Mouse (Mus musculus) stomach, embryonic 15.5 days (tissue): ENCODE data around the gene Ms4a10. TPM values are rescaled to one million over a fixed set of nuclear protein-coding genes. Genes with fewer than 3 reads are reported as not detected.

Experiments used
- ATAC-seq: fragments of 200-750 bp; cut with Nextera tagmentation; 2 replicates; pipeline ENCODE4 v1.8.0; 2017; ENCODE audit warnings: low read depth, moderate number of reproducible peaks, moderate TSS enrichment; ENCODE audit not compliant: insufficient read depth, low FRiP score
- H3K27ac ChIP-seq: fragments of 300-500 bp; sonication (generic); 2 replicates; pipeline ENCODE4 v1.5.1; 2015; ENCODE audit warnings: mild to moderate bottlenecking, inconsistent platforms
- H3K27me3 ChIP-seq: fragments of 300-500 bp; sonication (generic); replicated peaks from 2 replicates; pipeline ENCODE4 v1.6.1; 2015; ENCODE audit warnings: inconsistent platforms
- H3K36me3 ChIP-seq: fragments of 300-500 bp; sonication (generic); 2 replicates; pipeline ENCODE4 v1.6.1; 2015; ENCODE audit warnings: inconsistent platforms
- H3K4me1 ChIP-seq: fragments of 300-500 bp; sonication (generic); 2 replicates; pipeline ENCODE4 v1.6.1; 2015; ENCODE audit warnings: inconsistent platforms
- H3K4me2 ChIP-seq: fragments of 300-500 bp; sonication (generic); 2 replicates; pipeline ENCODE4 v1.6.1; 2015; ENCODE audit warnings: mild to moderate bottlenecking, inconsistent platforms
- H3K4me3 ChIP-seq: fragments of 300-500 bp; sonication (generic); replicated peaks from 2 replicates; pipeline ENCODE4 v1.5.1; 2015; ENCODE audit warnings: inconsistent platforms
- H3K9ac ChIP-seq: fragments of 300-500 bp; sonication (generic); 2 replicates; pipeline ENCODE4 v1.6.1; 2015; ENCODE audit warnings: inconsistent platforms
- H3K9me3 ChIP-seq: fragments of 300-500 bp; sonication (generic); 2 replicates; pipeline ENCODE4 v1.6.1; 2016; ENCODE audit warnings: inconsistent platforms
- WGBS: fragments of 180-500 bp; shearing (Covaris S2); methylation state at CpG from one replicate; pipeline ENCODE4 v1.1.7; 2015; 5-methylcytosine and 5-hydroxymethylcytosine counted together
- polyA plus RNA-seq: library from polyadenylated mRNA; unstranded; fragments of >200 nt; fragmentation: Nextera tagmentation; extraction: Ambion mirVana; gene quantifications from 2 replicates; pipeline ENCODE4 v1.2.1, GENCODE M21; 2015

Ms4a10 gene
- 6.4 and 7.0 TPM in 2 replicates for polyA plus RNA-seq

DNA sequence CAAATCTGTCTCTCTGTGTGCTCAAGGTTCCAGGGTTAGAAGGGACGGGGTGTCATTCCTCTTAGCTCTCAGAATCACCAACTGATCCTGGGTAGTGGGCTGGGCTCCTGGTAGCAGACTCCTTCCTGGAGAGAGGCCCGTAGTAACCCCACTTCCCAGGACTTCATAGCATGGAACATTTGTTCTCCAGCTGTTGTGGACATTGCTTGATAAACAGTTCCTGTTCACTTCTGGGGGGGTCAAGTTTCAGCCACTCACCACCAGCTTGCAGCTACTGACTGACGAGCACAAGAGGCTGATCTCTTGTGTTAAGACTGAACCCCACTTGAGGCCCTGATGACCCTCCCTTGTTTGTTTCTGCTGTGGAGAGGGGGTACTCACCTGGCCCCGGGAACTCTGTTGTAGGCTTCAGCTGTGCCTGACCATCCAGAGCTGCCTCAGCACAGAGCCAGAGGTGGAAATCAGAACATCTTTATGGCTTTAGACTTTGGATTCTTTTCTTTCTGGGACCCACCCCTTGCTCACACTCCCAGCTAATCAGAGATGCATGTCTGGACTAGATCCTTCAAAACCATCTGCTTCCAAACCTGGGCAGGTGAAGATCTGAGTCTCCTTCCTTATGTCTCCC lies at the start of gene Ms4a10:
Ms4a10 (minus strand) TSS at position 433 of the 628 bp plus-strand sequence.
- H3K9ac ChIP-seq: no peak within 1 kb of the TSS
- H3K4me3 ChIP-seq: no peak within 1 kb of the TSS
- H3K4me2 ChIP-seq: 0 out of 2 replicates have a peak within 1 kb of the TSS, but pooled peaks have one; percentile 22
- H3K4me1 ChIP-seq: peaks cover 22% of the 10 kb centered on the region
- peak within 1 kb of the TSS; percentile 73 for H3K27ac ChIP-seq
- no peaks in the 10 kb centered on the region for H3K36me3 ChIP-seq
- no peaks in the 10 kb centered on the region for H3K27me3 ChIP-seq
- H3K9me3 ChIP-seq: no peaks in the 10 kb centered on the region
- 12% methylated on average over 4 of the region's 4 CpGs for WGBS
- peak; percentile 48; the same call in 1 of the 2 replicates for ATAC-seq

GRCm38 (mm10) chr19:11022382-11022781 lies 47.9 kb upstream of the Ms4a10 start:
- Histone ChIP-seq H3K4me2 (no peak overlapping the region), H3K36me3 (no peaks in the 10 kb centered on the region), H3K4me3 (no peak overlapping the region), H3K9me3 (no peaks in the 10 kb centered on the region), H3K4me1 (no peaks in the 10 kb centered on the region), H3K9ac (no peak overlapping the region), H3K27me3 (no peaks in the 10 kb centered on the region), H3K27ac (no peak overlapping the region)
- ATAC-seq: no peak

- 77% methylated on average over 3 of the region's 3 CpGs for WGBS
- no peak within 1 kb of the TSS for H3K9ac ChIP-seq
- no peaks in the 10 kb centered on the region for H3K9me3 ChIP-seq
- H3K4me2 ChIP-seq: no peak within 1 kb of the TSS
- no peaks in the 10 kb centered on the region for H3K4me1 ChIP-seq
- 0 out of 2 replicates have a peak within 1 kb of the TSS, but pooled peaks have one; percentile 8 for H3K27ac ChIP-seq
- ATAC-seq: no peak
- no peaks in the 10 kb centered on the region for H3K27me3 ChIP-seq
- H3K36me3 ChIP-seq: no peaks in the 10 kb centered on the region
- H3K4me3 ChIP-seq: no peak within 1 kb of the TSS
These were observed 43.4 kb upstream of the Ms4a10 start, which contains the start of gene Ms4a18 for GRCm38 (mm10) chr19:11017891-11018290. Gene Ms4a18 (minus strand): TSS chr19:11018031.

DNA sequence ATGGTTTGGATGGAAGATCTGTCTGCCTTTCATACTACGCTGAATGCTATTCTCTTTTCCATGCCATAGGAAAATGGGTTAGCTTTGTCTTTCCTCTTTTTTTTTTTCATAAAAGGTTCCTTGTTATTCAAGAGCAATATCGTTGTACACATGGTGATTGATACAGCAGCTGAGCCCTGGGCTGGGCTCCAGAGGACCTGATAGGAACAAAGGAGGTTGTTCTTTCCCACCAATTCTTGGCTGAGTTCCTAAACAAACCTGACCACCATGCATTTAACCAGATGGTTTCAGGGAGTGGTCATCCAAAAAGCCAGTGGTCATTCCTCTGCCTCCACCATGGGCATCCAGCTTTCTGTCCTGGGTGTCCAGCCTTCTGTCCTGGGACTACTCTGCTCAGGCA lies 42.8 kb upstream of the Ms4a10 start:
- Histone ChIP-seq H3K36me3 (no peaks in the 10 kb centered on the region), H3K4me2 (no peak overlapping the region), H3K9me3 (no peaks in the 10 kb centered on the region), H3K4me3 (no peak overlapping the region), H3K4me1 (no peaks in the 10 kb centered on the region), H3K9ac (no peak overlapping the region), H3K27me3 (no peaks in the 10 kb centered on the region), H3K27ac (0 out of 2 replicates have a peak overlapping the region, but pooled peaks have one; percentile 8)
- WGBS: 73% methylated on average over 2 of the region's 2 CpGs
- no peak for ATAC-seq

DNA sequence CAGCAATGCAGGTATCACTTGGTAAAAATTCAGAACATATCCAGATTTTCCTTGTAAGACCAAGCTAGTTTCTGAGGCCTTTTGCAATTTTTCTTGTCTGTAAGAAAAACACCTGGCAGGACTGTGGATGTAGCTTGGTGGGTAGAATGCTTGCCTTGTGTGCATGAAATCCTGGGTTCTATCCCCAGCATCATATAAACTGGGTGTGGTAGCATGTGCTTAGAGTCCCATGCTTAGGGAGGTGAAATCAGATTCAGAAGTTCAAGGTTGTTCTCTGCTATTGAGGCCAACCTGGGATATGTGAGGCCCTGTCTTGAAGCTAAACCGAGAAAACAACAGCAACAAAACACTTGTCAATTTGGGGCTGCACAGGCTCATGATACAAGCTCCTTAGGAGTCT lies 41.5 kb upstream of the Ms4a10 start:
- H3K27ac ChIP-seq: no peak overlapping the region
- WGBS: 76% methylated on average over 1 of the region's 1 CpGs
- no peaks in the 10 kb centered on the region for H3K27me3 ChIP-seq
- no peak overlapping the region for H3K4me2 ChIP-seq
- ATAC-seq: no peak
- no peak overlapping the region for H3K4me3 ChIP-seq
- H3K9me3 ChIP-seq: no peaks in the 10 kb centered on the region
- H3K36me3 ChIP-seq: no peaks in the 10 kb centered on the region
- H3K4me1 ChIP-seq: no peaks in the 10 kb centered on the region
- H3K9ac ChIP-seq: no peak overlapping the region

- ATAC-seq: no peak
- Histone ChIP-seq H3K4me3 (no peak overlapping the region), H3K36me3 (no peaks in the 10 kb centered on the region), H3K4me1 (no peaks in the 10 kb centered on the region), H3K27me3 (no peaks in the 10 kb centered on the region), H3K27ac (no peak overlapping the region), H3K9me3 (no peaks in the 10 kb centered on the region), H3K9ac (no peak overlapping the region), H3K4me2 (no peak overlapping the region)
These were observed 41.0 kb upstream of the Ms4a10 start for GRCm38 (mm10) chr19:11015468-11015867.

- H3K9me3 ChIP-seq: no peaks in the 10 kb centered on the region
- no peaks in the 10 kb centered on the region for H3K4me1 ChIP-seq
- no peaks in the 10 kb centered on the region for H3K27me3 ChIP-seq
- no peak within 1 kb of the TSS for H3K4me3 ChIP-seq
- WGBS: 84% methylated on average over 7 of the region's 7 CpGs
- no peak within 1 kb of the TSS for H3K27ac ChIP-seq
- no peak for ATAC-seq
- H3K36me3 ChIP-seq: no peaks in the 10 kb centered on the region
- no peak within 1 kb of the TSS for H3K4me2 ChIP-seq
- no peak within 1 kb of the TSS for H3K9ac ChIP-seq
These were observed 18.7 kb upstream of the Ms4a10 start, which contains the start of gene Ms4a15 for GRCm38 (mm10) chr19:10993150-10993549. Gene Ms4a15 (minus strand): TSS chr19:10993250.

DNA sequence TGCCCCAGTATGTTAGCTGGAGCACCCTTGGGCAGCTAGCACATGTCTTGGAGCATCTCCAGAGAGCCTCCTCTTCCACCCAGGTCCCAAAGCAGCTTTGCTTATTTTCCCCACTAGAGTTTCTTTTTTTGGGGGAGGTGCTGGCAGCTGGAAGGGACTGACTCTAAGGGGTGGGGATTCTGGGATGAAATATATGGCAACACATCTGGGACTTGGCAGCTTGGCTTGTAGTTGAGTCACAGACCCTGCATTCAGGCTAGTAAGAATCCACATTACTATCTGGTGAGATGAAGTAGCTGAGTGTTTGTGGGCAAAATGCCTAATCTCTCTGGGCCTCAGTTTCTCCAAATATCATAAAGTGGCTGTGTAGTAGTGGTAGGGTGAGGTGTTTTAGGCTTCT lies 17.4 kb upstream of the Ms4a10 start:
- Histone ChIP-seq H3K4me1 (no peaks in the 10 kb centered on the region), H3K9ac (no peak overlapping the region), H3K4me3 (no peak overlapping the region), H3K9me3 (no peaks in the 10 kb centered on the region), H3K27ac (no peak overlapping the region), H3K27me3 (no peaks in the 10 kb centered on the region), H3K4me2 (no peak overlapping the region), H3K36me3 (no peaks in the 10 kb centered on the region)
- no peak for ATAC-seq

DNA sequence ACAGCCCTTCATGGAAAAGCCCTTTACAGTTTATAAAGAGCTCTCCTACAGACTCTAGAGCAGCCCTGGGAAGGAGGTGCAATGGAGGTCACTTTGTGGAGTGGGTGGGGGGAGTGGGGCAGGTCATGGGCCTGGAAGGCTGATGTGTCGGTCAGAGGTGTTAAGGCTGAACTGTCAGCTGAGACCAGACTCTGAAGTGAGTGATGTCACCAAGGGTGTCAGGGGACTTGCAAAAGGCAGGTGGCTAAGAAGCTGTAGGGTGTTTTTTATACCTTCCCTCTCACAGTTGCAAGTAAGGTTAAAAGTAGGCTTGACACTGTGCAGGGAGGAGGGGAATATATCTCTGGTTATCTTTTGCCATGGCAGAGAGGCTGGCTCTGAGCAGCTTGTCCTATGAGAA lies 16.3 kb upstream of the Ms4a10 start:
- Histone ChIP-seq H3K4me3 (no peak overlapping the region), H3K4me1 (no peaks in the 10 kb centered on the region), H3K9ac (no peak overlapping the region), H3K27me3 (no peaks in the 10 kb centered on the region), H3K36me3 (no peaks in the 10 kb centered on the region), H3K9me3 (no peaks in the 10 kb centered on the region), H3K27ac (no peak overlapping the region), H3K4me2 (no peak overlapping the region)
- WGBS: 36% methylated on average over 1 of the region's 1 CpGs
- ATAC-seq: no peak

GRCm38 (mm10) chr19:10988563-10988962 lies 14.1 kb upstream of the Ms4a10 start:
- no peak for ATAC-seq
- Histone ChIP-seq H3K9me3 (no peaks in the 10 kb centered on the region), H3K36me3 (no peaks in the 10 kb centered on the region), H3K4me1 (no peaks in the 10 kb centered on the region), H3K27me3 (no peaks in the 10 kb centered on the region), H3K9ac (no peak overlapping the region), H3K4me2 (no peak overlapping the region), H3K4me3 (no peak overlapping the region), H3K27ac (no peak overlapping the region)
- 81% methylated on average over 1 of the region's 1 CpGs for WGBS

GRCm38 (mm10) chr19:10985889-10986288 lies 11.4 kb upstream of the Ms4a10 start:
- no peaks in the 10 kb centered on the region for H3K9me3 ChIP-seq
- ATAC-seq: no peak
- no peak overlapping the region for H3K9ac ChIP-seq
- no peaks in the 10 kb centered on the region for H3K36me3 ChIP-seq
- H3K4me3 ChIP-seq: no peak overlapping the region
- H3K4me1 ChIP-seq: no peaks in the 10 kb centered on the region
- H3K27me3 ChIP-seq: no peaks in the 10 kb centered on the region
- 91% methylated on average over 4 of the region's 4 CpGs for WGBS
- no peak overlapping the region for H3K27ac ChIP-seq
- no peak overlapping the region for H3K4me2 ChIP-seq

DNA sequence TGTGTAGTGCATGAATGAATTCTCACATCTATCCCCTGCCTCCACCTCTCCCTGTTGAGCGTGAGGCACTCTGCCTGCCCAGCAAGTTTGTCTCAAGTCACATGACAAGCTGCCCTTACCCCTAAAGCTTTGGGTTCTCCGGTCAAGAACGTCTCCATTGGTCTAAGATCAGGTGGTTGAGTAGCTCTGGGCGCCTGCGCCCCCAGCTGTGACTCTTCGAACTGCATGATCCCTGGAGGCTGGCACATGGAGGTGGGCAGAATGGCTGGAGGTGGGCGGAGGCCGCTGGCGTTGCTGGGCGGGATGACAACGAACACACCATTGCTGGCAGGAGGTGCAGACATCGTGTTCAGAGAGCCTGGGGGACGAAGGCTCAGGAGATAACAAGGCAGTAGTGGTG lies 10.1 kb upstream of the Ms4a10 start:
- H3K4me3 ChIP-seq: no peak overlapping the region
- H3K36me3 ChIP-seq: no peaks in the 10 kb centered on the region
- H3K27me3 ChIP-seq: no peaks in the 10 kb centered on the region
- no peak overlapping the region for H3K4me2 ChIP-seq
- no peaks in the 10 kb centered on the region for H3K4me1 ChIP-seq
- ATAC-seq: no peak
- no peak overlapping the region for H3K9ac ChIP-seq
- WGBS: 73% methylated on average over 13 of the region's 13 CpGs
- no peaks in the 10 kb centered on the region for H3K9me3 ChIP-seq
- H3K27ac ChIP-seq: no peak overlapping the region

GRCm38 (mm10) chr19:10983146-10983545 lies 8.7 kb upstream of the Ms4a10 start:
- Histone ChIP-seq H3K9ac (no peak overlapping the region), H3K27ac (no peak overlapping the region), H3K4me3 (no peak overlapping the region; the same call in 1 of the 2 replicates), H3K36me3 (no peaks in the 10 kb centered on the region), H3K27me3 (no peaks in the 10 kb centered on the region), H3K4me2 (peak overlapping the region; percentile 46; the same call in 1 of the 2 replicates), H3K4me1 (0 out of 2 replicates have a peak, but pooled peaks cover 3% of the 10 kb centered on the region), H3K9me3 (no peaks in the 10 kb centered on the region)
- WGBS: 21% methylated on average over 14 of the region's 14 CpGs
- no peak for ATAC-seq
